ENCODE assay signal across 23 mouse cellular contexts in genomic region chr1:182049813-182050212, GRCm38 (mm10). TPM values are rescaled to one million over a fixed set of nuclear protein-coding genes. Genes with fewer than 3 reads are reported as not detected.
DNase-seq lines count a peak whose midpoint lies in the region; ATAC-seq and TF ChIP-seq lines count a peak whose summit lies in the region.
"Had no signal": no experiment of that assay in that cellular context is flagged by ENCODE, and none has a peak within 500 bp of the region (broad histone marks: within the 10 kb centered on the region; RNA-seq: fewer than 3 reads in every experiment).

No protein-coding gene starts in this region.

- peaks cover 29% of the 10 kb centered on the region for H3K4me1 ChIP-seq in embryonic facial prominence, embryonic 13.5 days
- H3K4me1 ChIP-seq in embryonic facial prominence, embryonic 10.5 days: peaks cover 9% of the 10 kb centered on the region
- H3K4me1 ChIP-seq in kidney, postnatal 0 days (replicated peaks; ENCODE audit: insufficient read depth, low read length): no peaks in the 10 kb centered on the region; the same call in 1 of the 2 replicates

- H3K9me3 ChIP-seq in embryonic facial prominence, embryonic 13.5 days: no peaks in the 10 kb centered on the region
- no peaks in the 10 kb centered on the region for H3K9me3 ChIP-seq in embryonic facial prominence, embryonic 10.5 days
- no peaks in the 10 kb centered on the region for H3K9me3 ChIP-seq in kidney, postnatal 0 days (replicated peaks; ENCODE audit: low read length)
- H3K9me3 ChIP-seq: forebrain, embryonic 13.5 days; forebrain, embryonic 15.5 days; G1E had no signal

- WGBS in embryonic facial prominence, embryonic 13.5 days: 33% methylated on average over 7 of the region's 7 CpGs
- 80% methylated on average over 7 of the region's 7 CpGs for WGBS in embryonic facial prominence, embryonic 10.5 days
- WGBS in kidney, postnatal 0 days: 30% methylated on average over 7 of the region's 7 CpGs

- TF ChIP-seq CTCF in kidney, postnatal 0 days (IDR thresholded peaks at IDR 0.05; ENCODE audit: low read depth): no peak

- no peak overlapping the region for H3ac ChIP-seq in myocyte (ENCODE audit: control insufficient read depth, insufficient read length)

- H3K4me3 ChIP-seq in embryonic facial prominence, embryonic 13.5 days: no peak overlapping the region
- no peak overlapping the region for H3K4me3 ChIP-seq in embryonic facial prominence, embryonic 10.5 days
- H3K4me3 ChIP-seq in kidney, postnatal 0 days (replicated peaks; ENCODE audit: low read depth, low read length): no peak overlapping the region
- H3K4me3 ChIP-seq in myocyte: no peak overlapping the region
- H3K4me3 ChIP-seq: forebrain, embryonic 13.5 days; forebrain, embryonic 15.5 days had no signal

- no peaks in the 10 kb centered on the region for H3K36me3 ChIP-seq in embryonic facial prominence, embryonic 13.5 days
- H3K36me3 ChIP-seq in embryonic facial prominence, embryonic 10.5 days (replicated peaks): no peaks in the 10 kb centered on the region
- no peaks in the 10 kb centered on the region for H3K36me3 ChIP-seq in kidney, postnatal 0 days (ENCODE audit: insufficient read depth, low read length)
- H3K36me3 ChIP-seq in myocyte (ENCODE audit: control insufficient read depth, insufficient read depth): no peaks in the 10 kb centered on the region
- H3K36me3 ChIP-seq: forebrain, embryonic 15.5 days; G1E had no signal

- TF ChIP-seq POLR2A in myocyte (IDR thresholded peaks at IDR 0.05; ENCODE audit: insufficient read length, low read depth): no peak

- DNase-seq in embryonic facial prominence, embryonic 10.5 days (ENCODE audit: low spot score): no peak
- DNase-seq in kidney, postnatal 0 days (ENCODE audit: low spot score): peak; percentile 70
- no peak for DNase-seq in kidney, adult 18-20 months
- DNase-seq in lung, postnatal 10 days: no peak
- DNase-seq: adrenal gland, adult 8-10 months; adrenal gland, postnatal 14 days; adrenal gland, postnatal 36 days; B cell, adult 2 months; cerebellum, adult 11-12 months; cerebellum, adult 2 months; cerebellum, adult 9-10 months; cerebellum, postnatal 10 days; cerebellum, postnatal 25 days; forebrain, postnatal 0 days had no signal

- ATAC-seq in embryonic facial prominence, embryonic 13.5 days (ENCODE audit: insufficient number of reproducible peaks, insufficient read depth, low FRiP score, low TSS enrichment, low read depth): no peak
- ATAC-seq in kidney, postnatal 0 days (replicated peaks; ENCODE audit: low FRiP score, low read depth): no peak
- ATAC-seq: activated CD4-positive, CD25-positive, alpha-beta regulatory T cell, adult 4 months; CD4-positive, CD25-positive, alpha-beta regulatory T cell, adult 4 months; forebrain, embryonic 13.5 days; forebrain, embryonic 15.5 days; forebrain, postnatal 0 days; Patski had no signal

- no peak overlapping the region for H3K4me2 ChIP-seq in embryonic facial prominence, embryonic 13.5 days
- H3K4me2 ChIP-seq in kidney, postnatal 0 days (ENCODE audit: low read length): no peak overlapping the region
- peak overlapping the region; percentile 18 for H3K4me2 ChIP-seq in myocyte (ENCODE audit: low read depth)
- H3K4me2 ChIP-seq: forebrain, embryonic 13.5 days; forebrain, embryonic 15.5 days had no signal

- H3K27ac ChIP-seq in embryonic facial prominence, embryonic 13.5 days: 0 out of 2 replicates have a peak overlapping the region, but pooled peaks have one; percentile 66
- H3K27ac ChIP-seq in embryonic facial prominence, embryonic 10.5 days (replicated peaks): no peak overlapping the region
- H3K27ac ChIP-seq in kidney, postnatal 0 days: no peak overlapping the region
- H3K27ac ChIP-seq: forebrain, embryonic 13.5 days; forebrain, embryonic 15.5 days had no signal

- no peaks in the 10 kb centered on the region for H3K27me3 ChIP-seq in embryonic facial prominence, embryonic 13.5 days
- no peaks in the 10 kb centered on the region for H3K27me3 ChIP-seq in embryonic facial prominence, embryonic 10.5 days (replicated peaks; ENCODE audit: low read depth, poor library complexity, severe bottlenecking)
- H3K27me3 ChIP-seq in kidney, postnatal 0 days (ENCODE audit: insufficient read depth, low read length): no peaks in the 10 kb centered on the region
- no peaks in the 10 kb centered on the region for H3K27me3 ChIP-seq in myocyte (ENCODE audit: control insufficient read depth, insufficient read depth, insufficient read length)
- H3K27me3 ChIP-seq: CH12.LX; forebrain, embryonic 13.5 days; forebrain, embryonic 15.5 days; Patski had no signal

- no peak overlapping the region for H3K9ac ChIP-seq in embryonic facial prominence, embryonic 13.5 days
- H3K9ac ChIP-seq in kidney, postnatal 0 days (ENCODE audit: low read depth, low read length): no peak overlapping the region
- H3K9ac ChIP-seq: forebrain, embryonic 13.5 days; forebrain, embryonic 15.5 days; forebrain, postnatal 0 days had no signal

- H3K79me2 ChIP-seq in myocyte (ENCODE audit: control insufficient read depth, insufficient read depth): no peaks in the 10 kb centered on the region

TF ChIP-seq in myocyte, 11 proteins besides CTCF, POLR2A, EP300 and RAD21:
- TF ChIP-seq E2F4 (IDR thresholded peaks at IDR 0.05; ENCODE audit: insufficient read depth): no peak
- no peak for TF ChIP-seq MYOD1 (IDR thresholded peaks at IDR 0.05; ENCODE audit: control insufficient read depth in 1 of 3, insufficient read length in 2 of 3, low read depth in 2 of 3)
TF ChIP-seq in myocyte: peak in this region for 0.

RNA-seq across cellular contexts. Expression of gene Enah, which starts 30.0 kb away (rescaled TPM):
- polyA plus RNA-seq in embryonic facial prominence, embryonic 13.5 days (2015; fragmentation: Nextera tagmentation; extraction: Ambion mirVana): 28.0 and 30.8 TPM in 2 replicates
- 30.4 and 30.6 TPM in 2 replicates for polyA plus RNA-seq in embryonic facial prominence, embryonic 10.5 days (2016; fragmentation: Nextera tagmentation; extraction: Ambion mirVana)
- polyA plus RNA-seq in kidney, postnatal 0 days (2015; fragmentation: Nextera tagmentation; extraction: Ambion mirVana): 9.6 and 9.9 TPM in 2 replicates
- polyA plus RNA-seq in myocyte (2012; fragmentation: generic; extraction: Trizol): 72.9 TPM
- polyA plus RNA-seq: G1E had no signal
